ENCODE assay signal across 15 mouse cellular contexts in the genomic region with DNA sequence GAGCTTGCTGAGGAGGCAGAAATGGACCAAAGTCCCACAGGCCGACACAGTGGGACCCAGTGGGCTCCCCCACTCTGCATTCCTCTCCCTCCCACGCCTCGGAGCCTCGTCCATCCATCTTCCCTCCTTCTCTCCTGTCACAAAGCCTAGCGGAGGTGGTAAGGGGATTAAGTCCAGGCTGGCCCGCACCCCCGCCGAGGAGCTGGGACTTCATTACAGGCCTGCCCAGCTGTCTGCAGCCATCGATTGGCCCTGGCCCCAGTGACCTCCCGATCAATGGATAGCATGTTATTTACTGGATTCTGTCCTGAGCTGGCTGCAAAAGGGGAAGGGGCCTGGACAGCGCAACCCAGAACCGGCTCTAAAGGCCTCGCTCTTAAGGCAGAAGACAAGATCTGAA.
DNase-seq lines count a peak whose midpoint lies in the region; ATAC-seq lines count a peak whose summit lies in the region.
"Had no signal": no experiment of that assay in that cellular context is flagged by ENCODE, and none has a peak within 500 bp of the region (broad histone marks: within the 10 kb centered on the region; RNA-seq: fewer than 3 reads in every experiment).

No protein-coding gene starts in this region.

- H3K4me3 ChIP-seq in forebrain, embryonic 11.5 days (ENCODE audit: low read depth, low read length), result no peak overlapping the region
- H3K4me3 ChIP-seq in forebrain, embryonic 12.5 days (replicated peaks), result no peak overlapping the region
- H3K4me3 ChIP-seq in limb, embryonic 10.5 days, result no peak overlapping the region
- no peak overlapping the region for H3K4me3 ChIP-seq in midbrain, embryonic 16.5 days (ENCODE audit: low read depth, low read length)
- H3K4me3 ChIP-seq: stomach, embryonic 15.5 days had no signal

- H3K4me1 ChIP-seq in forebrain, embryonic 11.5 days (replicated peaks; ENCODE audit: control insufficient read depth, insufficient read depth, low read length), result no peaks in the 10 kb centered on the region; the same call in 1 of the 2 replicates
- H3K4me1 ChIP-seq in forebrain, embryonic 12.5 days, result peaks cover 9% of the 10 kb centered on the region; the same call in 1 of the 2 replicates
- peaks cover 13% of the 10 kb centered on the region for H3K4me1 ChIP-seq in limb, embryonic 10.5 days
- no peaks in the 10 kb centered on the region for H3K4me1 ChIP-seq in midbrain, embryonic 16.5 days (ENCODE audit: control insufficient read depth, insufficient read depth, low read length)
- H3K4me1 ChIP-seq: stomach, embryonic 15.5 days had no signal

- no peak for ATAC-seq in forebrain, embryonic 11.5 days (replicated peaks; ENCODE audit: low FRiP score)
- no peak for ATAC-seq in forebrain, embryonic 12.5 days (ENCODE audit: low FRiP score)
- ATAC-seq in midbrain, embryonic 16.5 days, result no peak

- intact Hi-C loops in left cerebral cortex, postnatal 10 days (cut with DNase I), result no loop called here

- H3K27me3 ChIP-seq in forebrain, embryonic 11.5 days (ENCODE audit: control insufficient read depth, insufficient read depth, low read length), result no peaks in the 10 kb centered on the region
- peaks cover 4% of the 10 kb centered on the region; the same call in 1 of the 2 replicates for H3K27me3 ChIP-seq in forebrain, embryonic 12.5 days
- 0 out of 2 replicates have a peak, but pooled peaks cover 4% of the 10 kb centered on the region for H3K27me3 ChIP-seq in limb, embryonic 10.5 days (ENCODE audit: low read depth, poor library complexity, severe bottlenecking)
- no peaks in the 10 kb centered on the region for H3K27me3 ChIP-seq in midbrain, embryonic 16.5 days (ENCODE audit: control insufficient read depth, insufficient read depth, low read depth, low read length)
- H3K27me3 ChIP-seq: stomach, embryonic 15.5 days had no signal

- no peak for DNase-seq in forebrain, embryonic 11.5 days (ENCODE audit: low spot score)
- DNase-seq in embryo, embryonic 11 days, result peak; percentile 48
- DNase-seq in limb, embryonic 10.5 days (ENCODE audit: low spot score), result no peak
- no peak for DNase-seq in kidney, adult 11 months
- no peak for DNase-seq in cerebellum, postnatal 4 days (ENCODE audit: low spot score in 2 of 2)
- DNase-seq in left cerebral cortex, postnatal 10 days (ENCODE audit: extremely low spot score in 1 of 2, low spot score in 2 of 2), result no peak
- DNase-seq: adrenal gland, postnatal 14 days; cerebellum, adult 8-10 months; heart, postnatal 14 days; kidney, postnatal 14 days; right cerebral cortex, adult 18-20 months had no signal

- H3K36me3 ChIP-seq in forebrain, embryonic 11.5 days (ENCODE audit: control insufficient read depth, insufficient read depth, low read length), result no peaks in the 10 kb centered on the region
- no peaks in the 10 kb centered on the region for H3K36me3 ChIP-seq in forebrain, embryonic 12.5 days (replicated peaks)
- no peaks in the 10 kb centered on the region for H3K36me3 ChIP-seq in limb, embryonic 10.5 days
- no peaks in the 10 kb centered on the region for H3K36me3 ChIP-seq in midbrain, embryonic 16.5 days (ENCODE audit: control insufficient read depth, insufficient read depth, low read length)
- H3K36me3 ChIP-seq: stomach, embryonic 15.5 days had no signal

- WGBS in forebrain, embryonic 11.5 days, result 10% methylated on average over 13 of the region's 13 CpGs
- 9% methylated on average over 13 of the region's 13 CpGs for WGBS in forebrain, embryonic 12.5 days
- WGBS in limb, embryonic 10.5 days, result 18% methylated on average over 13 of the region's 13 CpGs
- 9% methylated on average over 13 of the region's 13 CpGs for WGBS in midbrain, embryonic 16.5 days

- H3K9ac ChIP-seq in forebrain, embryonic 11.5 days (ENCODE audit: low read length), result peak overlapping the region; percentile 10; the same call in 1 of the 2 replicates
- no peak overlapping the region for H3K9ac ChIP-seq in forebrain, embryonic 12.5 days
- peak overlapping the region; percentile 27; the same call in 1 of the 2 replicates for H3K9ac ChIP-seq in midbrain, embryonic 16.5 days (ENCODE audit: low read depth, low read length)
- H3K9ac ChIP-seq: liver, embryonic 14.5 days; stomach, embryonic 15.5 days had no signal

- H3K4me2 ChIP-seq in forebrain, embryonic 11.5 days (ENCODE audit: low read depth, low read length, severe bottlenecking), result no peak overlapping the region
- no peak overlapping the region for H3K4me2 ChIP-seq in forebrain, embryonic 12.5 days
- no peak overlapping the region for H3K4me2 ChIP-seq in midbrain, embryonic 16.5 days (ENCODE audit: low read length)
- H3K4me2 ChIP-seq: stomach, embryonic 15.5 days had no signal

- no peaks in the 10 kb centered on the region for H3K9me3 ChIP-seq in forebrain, embryonic 11.5 days (ENCODE audit: control insufficient read depth, low read length)
- H3K9me3 ChIP-seq in forebrain, embryonic 12.5 days, result 0 out of 2 replicates have a peak, but pooled peaks cover 3% of the 10 kb centered on the region
- H3K9me3 ChIP-seq in limb, embryonic 10.5 days (replicated peaks), result no peaks in the 10 kb centered on the region
- H3K9me3 ChIP-seq in midbrain, embryonic 16.5 days (replicated peaks; ENCODE audit: control insufficient read depth, low read length, poor library complexity, severe bottlenecking), result no peaks in the 10 kb centered on the region
- H3K9me3 ChIP-seq: stomach, embryonic 15.5 days had no signal

- no peak overlapping the region for H3K27ac ChIP-seq in forebrain, embryonic 11.5 days (ENCODE audit: low read depth, low read length)
- no peak overlapping the region; the same call in 1 of the 2 replicates for H3K27ac ChIP-seq in forebrain, embryonic 12.5 days
- 0 out of 2 replicates have a peak overlapping the region, but pooled peaks have one; percentile 46 for H3K27ac ChIP-seq in limb, embryonic 10.5 days
- no peak overlapping the region for H3K27ac ChIP-seq in midbrain, embryonic 16.5 days (ENCODE audit: low read length)
- H3K27ac ChIP-seq: liver, embryonic 14.5 days; stomach, embryonic 15.5 days had no signal
